Comparison of ENCODE assay signal across 8 mouse cellular contexts in genomic region chr7:126265949-126266348, GRCm38 (mm10). TPM values are rescaled to one million over a fixed set of nuclear protein-coding genes. Genes with fewer than 3 reads are reported as not detected.
A peak's percentile ranks its signal among the peaks of the same experiment; 100 is the strongest.
DNase-seq lines count a peak whose midpoint lies in the region; ATAC-seq lines count a peak whose summit lies in the region.

No protein-coding gene starts in this region.

- H3K9ac ChIP-seq in forebrain, embryonic 11.5 days (ENCODE audit: low read length), result no peak overlapping the region
- H3K9ac ChIP-seq in heart, embryonic 16.5 days (ENCODE audit: low read length), result no peak overlapping the region
- H3K9ac ChIP-seq in lung, embryonic 16.5 days (ENCODE audit: low read length), result no peak overlapping the region

- no peak for ATAC-seq in forebrain, embryonic 11.5 days (replicated peaks; ENCODE audit: low FRiP score)
- ATAC-seq in heart, embryonic 16.5 days (replicated peaks; ENCODE audit: extremely low read depth, insufficient read depth, low FRiP score), result peak; percentile 67
- peak; percentile 45 for ATAC-seq in lung, embryonic 16.5 days (ENCODE audit: low read depth)

- no peak overlapping the region for H3K4me2 ChIP-seq in forebrain, embryonic 11.5 days (ENCODE audit: low read depth, low read length, severe bottlenecking)
- H3K4me2 ChIP-seq in heart, embryonic 16.5 days (ENCODE audit: low read depth, low read length), result no peak overlapping the region
- no peak overlapping the region for H3K4me2 ChIP-seq in lung, embryonic 16.5 days (ENCODE audit: low read depth, low read length)

- H3K27ac ChIP-seq in forebrain, embryonic 11.5 days (ENCODE audit: low read depth, low read length), result no peak overlapping the region
- no peak overlapping the region for H3K27ac ChIP-seq in heart, embryonic 16.5 days (ENCODE audit: low read length)
- H3K27ac ChIP-seq in lung, embryonic 16.5 days (ENCODE audit: low read length), result no peak overlapping the region

- no peaks in the 10 kb centered on the region for H3K9me3 ChIP-seq in forebrain, embryonic 11.5 days (ENCODE audit: control insufficient read depth, low read length)
- no peaks in the 10 kb centered on the region for H3K9me3 ChIP-seq in heart, embryonic 16.5 days (replicated peaks; ENCODE audit: control insufficient read depth, low read length)
- H3K9me3 ChIP-seq in lung, embryonic 16.5 days (ENCODE audit: control insufficient read depth, low read length), result no peaks in the 10 kb centered on the region

- no peak overlapping the region for H3K4me3 ChIP-seq in forebrain, embryonic 11.5 days (ENCODE audit: low read depth, low read length)
- no peak overlapping the region for H3K4me3 ChIP-seq in heart, embryonic 16.5 days (ENCODE audit: low read length)
- H3K4me3 ChIP-seq in lung, embryonic 16.5 days (ENCODE audit: low read length), result no peak overlapping the region

- no peaks in the 10 kb centered on the region for H3K27me3 ChIP-seq in forebrain, embryonic 11.5 days (ENCODE audit: control insufficient read depth, insufficient read depth, low read length)
- no peaks in the 10 kb centered on the region for H3K27me3 ChIP-seq in heart, embryonic 16.5 days (ENCODE audit: control insufficient read depth, insufficient read depth, low read length)
- H3K27me3 ChIP-seq in lung, embryonic 16.5 days (ENCODE audit: control insufficient read depth, insufficient read depth, low read depth, low read length), result no peaks in the 10 kb centered on the region

- no peaks in the 10 kb centered on the region for H3K36me3 ChIP-seq in forebrain, embryonic 11.5 days (ENCODE audit: control insufficient read depth, insufficient read depth, low read length)
- H3K36me3 ChIP-seq in heart, embryonic 16.5 days (ENCODE audit: control insufficient read depth, insufficient read depth), result no peaks in the 10 kb centered on the region
- no peaks in the 10 kb centered on the region for H3K36me3 ChIP-seq in lung, embryonic 16.5 days (ENCODE audit: control insufficient read depth, insufficient read depth, low read length)

- 73% methylated on average over 9 of the region's 9 CpGs for WGBS in forebrain, embryonic 11.5 days
- 28% methylated on average over 9 of the region's 9 CpGs for WGBS in heart, embryonic 16.5 days
- 32% methylated on average over 9 of the region's 9 CpGs for WGBS in lung, embryonic 16.5 days

- DNase-seq in ovary, adult 18-20 months (ENCODE audit: low spot score), result peak; percentile 70
- no peak for DNase-seq in ovary, postnatal 10 days (ENCODE audit: low spot score)
- peak; percentile 63 for DNase-seq in forebrain, embryonic 11.5 days (ENCODE audit: low spot score)
- peak; percentile 90 to 94 for DNase-seq in layer of hippocampus, adult 8-10 months (ENCODE audit: low spot score in 2 of 2)
- DNase-seq in testis, postnatal 10 days (ENCODE audit: low spot score), result peak; percentile 91
- DNase-seq in adipocyte (ENCODE audit: low spot score), result no peak

- peaks cover 12% of the 10 kb centered on the region for H3K4me1 ChIP-seq in forebrain, embryonic 11.5 days (replicated peaks; ENCODE audit: control insufficient read depth, insufficient read depth, low read length)
- peaks cover 19% of the 10 kb centered on the region for H3K4me1 ChIP-seq in heart, embryonic 16.5 days (ENCODE audit: control insufficient read depth, insufficient read depth, low read length)
- peaks cover 7% of the 10 kb centered on the region; the same call in 1 of the 2 replicates for H3K4me1 ChIP-seq in lung, embryonic 16.5 days (replicated peaks; ENCODE audit: control insufficient read depth, insufficient read depth, low read length)

RNA-seq across cellular contexts. Expression of gene Sbk1, which starts 6.5 kb away (rescaled TPM):
- 194 and 214 TPM in 2 replicates for polyA plus RNA-seq in forebrain, embryonic 11.5 days (2014; fragmentation: Nextera tagmentation; extraction: Ambion mirVana)
- polyA plus RNA-seq in heart, embryonic 16.5 days (2015; fragmentation: Nextera tagmentation; extraction: Ambion mirVana), result 12.1 and 13.6 TPM in 2 replicates
- 10 to 100 TPM; 56.4 to 75.1 (median 65.6) TPM for total RNA-seq in layer of hippocampus, adult 8-10 months (2022)
- polyA plus RNA-seq in lung, embryonic 16.5 days (2015; fragmentation: Nextera tagmentation; extraction: Ambion mirVana), result 14.0 and 16.5 TPM in 2 replicates

Comparison
In these comparisons a context has a peak if more than half of its experiments do, and no peak if none do; other contexts are left out.
1. DNase-seq: peak in ovary, adult 18-20 months (single experiment), forebrain, embryonic 11.5 days (single experiment), layer of hippocampus, adult 8-10 months (2 of 2) and testis, postnatal 10 days (single experiment); none in ovary, postnatal 10 days (single experiment) and adipocyte (single experiment).
2. RNA of gene Sbk1, which starts 6.5 kb away (polyA plus RNA-seq): 194 to 214 TPM in forebrain, embryonic 11.5 days; 14.0 to 16.5 TPM in lung, embryonic 16.5 days and 12.1 to 13.6 TPM in heart, embryonic 16.5 days; every median in the first group is over 10 times any median in the second.